Mouse (Mus musculus) ES-Bruce4 (cell line): ENCODE measurements at regions not wholly inside any gene's neighbourhood (a gene's known extent, or its start where the extent isn't known, plus 50 kb on each side); places are given as distances from the start of the nearest gene placed in this dataset.

ENCODE experiments used
- H3K27ac ChIP-seq: 2 replicates; pipeline ENCODE4 v1.5.1; 2012; ENCODE audit warnings: low read length, inconsistent platforms; ENCODE audit not compliant: insufficient read depth
- H3K27me3 ChIP-seq: 2 replicates; pipeline ENCODE4 v1.6.1; 2012; ENCODE audit warnings: mild to moderate bottlenecking, low read length, inconsistent platforms; ENCODE audit not compliant: control insufficient read depth, poor library complexity, insufficient read depth, severe bottlenecking
- H3K36me3 ChIP-seq: 2 replicates; pipeline ENCODE4 v1.6.1; 2012; ENCODE audit warnings: inconsistent platforms, mild to moderate bottlenecking, low read length, moderate library complexity; ENCODE audit not compliant: control insufficient read depth, poor library complexity, insufficient read depth, severe bottlenecking
- H3K4me1 ChIP-seq: one replicate; pipeline ENCODE4 v1.8.1; 2011; ENCODE audit warnings: low read length; ENCODE audit not compliant: control insufficient read depth, insufficient read depth
- H3K4me3 ChIP-seq: 2 replicates; pipeline ENCODE4 v1.5.1; 2011; ENCODE audit warnings: low read depth, mild to moderate bottlenecking, low read length
- H3K9ac ChIP-seq: 2 replicates; pipeline ENCODE4 v1.6.1; 2012; ENCODE audit warnings: low read depth, mild to moderate bottlenecking, inconsistent platforms; ENCODE audit not compliant: poor library complexity, severe bottlenecking
- H3K9me3 ChIP-seq: replicated peaks from 2 replicates; pipeline ENCODE4 v1.6.1; 2012; ENCODE audit warnings: mild to moderate bottlenecking, low read length, inconsistent platforms; ENCODE audit not compliant: control insufficient read depth, poor library complexity, insufficient read depth, severe bottlenecking
- CTCF ChIP-seq: IDR thresholded peaks from one replicate; pipeline ENCODE4 v1.8.1; 2011; ENCODE audit warnings: low read depth, low read length
- EP300 ChIP-seq: IDR thresholded peaks from 2 replicates; pipeline ENCODE4 v1.6.1; 2011; ENCODE audit warnings: low read depth, low read length; ENCODE audit not compliant: insufficient read depth
- POLR2A ChIP-seq: IDR thresholded peaks from one replicate; pipeline ENCODE4 v1.8.1; 2011; ENCODE audit warnings: low read length; ENCODE audit not compliant: insufficient read depth

DNA sequence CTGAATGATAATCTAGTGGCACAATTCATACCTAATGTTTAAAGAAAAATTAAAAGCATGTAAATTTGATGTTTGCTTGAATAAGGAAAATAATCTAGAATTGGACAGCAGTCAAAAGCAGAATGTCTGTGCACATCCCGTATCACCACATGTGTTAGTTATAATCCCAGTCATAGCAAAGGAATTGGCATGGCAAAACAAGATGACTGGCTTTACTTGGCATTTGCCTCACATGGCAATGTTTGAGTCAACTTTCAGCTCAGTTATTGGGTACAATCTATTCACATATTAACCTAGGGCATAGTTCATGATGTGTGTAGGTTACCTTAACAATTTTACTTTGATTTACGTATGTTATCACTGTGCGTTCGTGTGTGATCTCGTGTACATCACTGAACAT lies 628.8 kb upstream of the Sox9 start:
- Histone ChIP-seq H3K4me1 (no peaks in the 10 kb centered on the region), H3K9me3 (no peaks in the 10 kb centered on the region), H3K36me3 (no peaks in the 10 kb centered on the region), H3K27ac (no peak overlapping the region), H3K4me3 (no peak overlapping the region), H3K27me3 (no peaks in the 10 kb centered on the region; the same call in 1 of the 2 replicates), H3K9ac (no peak overlapping the region)
- TF ChIP-seq EP300 (no peak), POLR2A (no peak), CTCF (no peak)

GRCm38 (mm10) chr11:112154712-112155319 lies 627.2 kb upstream of the Sox9 start:
- Histone ChIP-seq H3K9me3 (no peaks in the 10 kb centered on the region), H3K4me3 (no peak overlapping the region), H3K36me3 (no peaks in the 10 kb centered on the region), H3K27ac (no peak overlapping the region), H3K4me1 (no peaks in the 10 kb centered on the region), H3K9ac (no peak overlapping the region), H3K27me3 (no peaks in the 10 kb centered on the region; the same call in 1 of the 2 replicates)
- TF ChIP-seq POLR2A = no peak

DNA sequence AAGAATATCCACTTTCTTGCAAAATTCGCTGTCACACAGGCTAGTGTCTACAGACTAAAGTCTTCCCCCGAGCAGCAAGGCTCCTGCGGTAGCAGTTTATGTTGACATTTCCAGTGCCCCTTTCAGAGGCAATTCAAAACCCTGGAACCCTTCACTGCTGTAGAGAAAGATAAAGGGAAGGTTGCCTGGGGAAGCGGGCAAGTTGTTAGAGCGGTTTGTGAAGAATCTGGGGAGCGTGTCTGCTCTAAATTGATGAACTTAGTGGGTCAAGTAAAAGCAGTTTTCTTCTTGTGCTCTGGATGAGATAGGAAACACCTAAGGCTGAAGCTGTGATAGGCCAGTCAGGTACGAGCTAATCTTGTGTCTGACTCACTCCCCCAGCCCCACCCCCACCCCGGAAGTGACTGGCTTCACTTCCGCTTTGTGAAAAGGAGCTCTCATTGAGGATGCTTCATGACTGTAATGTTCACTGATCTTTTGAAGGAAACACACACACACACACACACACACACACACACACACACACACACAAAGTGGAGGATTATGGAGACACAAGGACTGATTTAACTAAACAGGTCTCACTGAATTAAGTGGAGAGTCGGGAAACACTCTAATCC lies 626.6 kb upstream of the Sox9 start:
- no peaks in the 10 kb centered on the region; the same call in 1 of the 2 replicates for H3K27me3 ChIP-seq
- no peak for TF ChIP-seq EP300
- TF ChIP-seq POLR2A = no peak
- TF ChIP-seq CTCF = no peak
- no peaks in the 10 kb centered on the region for H3K36me3 ChIP-seq
- H3K4me1 ChIP-seq = no peaks in the 10 kb centered on the region
- H3K9ac ChIP-seq = no peak overlapping the region
- no peak overlapping the region for H3K27ac ChIP-seq
- no peaks in the 10 kb centered on the region; the same call in 1 of the 2 replicates for H3K9me3 ChIP-seq
- H3K4me3 ChIP-seq = no peak overlapping the region

DNA sequence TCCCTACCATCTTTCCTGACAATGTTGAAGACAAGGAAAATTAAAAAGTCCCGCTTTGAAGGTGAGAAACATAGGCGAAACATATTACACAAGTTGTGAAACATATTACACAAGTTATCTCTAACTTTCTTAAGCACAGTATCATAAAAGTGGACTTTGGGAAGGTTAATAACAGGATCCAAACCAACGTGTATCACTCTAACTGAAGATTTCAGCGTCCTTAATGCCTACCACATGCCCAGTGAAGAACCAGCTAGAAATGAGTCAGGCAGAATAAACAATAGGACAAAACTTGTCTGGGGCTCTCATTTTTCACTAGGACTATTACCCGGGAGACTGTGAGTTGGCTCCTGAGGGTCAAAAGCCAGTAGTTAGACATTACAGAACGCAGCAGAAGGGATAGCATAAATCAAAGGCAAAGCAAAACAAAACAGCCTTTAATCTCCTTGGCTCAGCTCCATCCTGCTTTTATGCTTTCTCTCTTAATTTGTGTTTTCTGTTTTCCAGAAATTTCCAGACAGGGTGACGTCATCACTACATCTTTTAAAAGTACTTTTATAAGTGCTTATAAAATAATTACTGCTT lies 618.3 kb upstream of the Sox9 start:
- H3K27ac ChIP-seq = no peak overlapping the region
- no peak overlapping the region for H3K4me3 ChIP-seq
- H3K4me1 ChIP-seq = no peaks in the 10 kb centered on the region
- no peaks in the 10 kb centered on the region for H3K36me3 ChIP-seq
- H3K27me3 ChIP-seq = no peaks in the 10 kb centered on the region
- no peaks in the 10 kb centered on the region; the same call in 1 of the 2 replicates for H3K9me3 ChIP-seq
- H3K9ac ChIP-seq = no peak overlapping the region
- TF ChIP-seq EP300 (no peak), POLR2A (no peak), CTCF (no peak)

- H3K9me3 ChIP-seq = no peaks in the 10 kb centered on the region
- no peak overlapping the region for H3K9ac ChIP-seq
- no peak overlapping the region for H3K4me3 ChIP-seq
- no peaks in the 10 kb centered on the region for H3K36me3 ChIP-seq
- H3K27me3 ChIP-seq = no peaks in the 10 kb centered on the region
- no peak overlapping the region for H3K27ac ChIP-seq
- no peaks in the 10 kb centered on the region for H3K4me1 ChIP-seq
- TF ChIP-seq POLR2A (no peak), CTCF (no peak), EP300 (no peak)
Measured at GRCm38 (mm10) chr11:112173585-112173984, 608.4 kb upstream of the Sox9 start.

DNA sequence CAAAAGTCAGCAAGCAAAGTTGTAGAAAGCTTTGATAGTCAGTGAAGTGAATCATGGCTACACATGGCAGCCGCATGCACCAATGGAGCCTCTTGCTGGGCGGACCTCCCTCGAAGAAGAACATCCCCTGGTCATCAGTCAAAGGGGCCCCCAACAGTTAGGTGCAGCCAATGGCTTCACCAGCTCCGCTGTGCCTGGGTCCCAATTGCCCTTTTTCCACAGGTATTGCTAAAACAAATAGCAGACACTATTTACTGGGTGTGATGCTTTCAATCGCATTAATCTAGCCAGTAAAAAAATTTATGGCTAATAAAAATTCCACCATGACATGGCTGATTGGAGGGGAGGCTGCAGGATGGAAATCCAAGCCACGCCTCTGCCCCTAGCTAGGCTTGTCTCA lies 606.7 kb upstream of the Sox9 start:
- Histone ChIP-seq H3K4me1 (no peaks in the 10 kb centered on the region), H3K27ac (no peak overlapping the region), H3K36me3 (no peaks in the 10 kb centered on the region), H3K27me3 (no peaks in the 10 kb centered on the region), H3K9me3 (no peaks in the 10 kb centered on the region), H3K4me3 (no peak overlapping the region), H3K9ac (no peak overlapping the region)
- TF ChIP-seq POLR2A (no peak), CTCF (no peak), EP300 (no peak)
